Mouse (Mus musculus): ENCODE results near the gene Dlgap1. TPM values are rescaled to one million over a fixed set of nuclear protein-coding genes. Genes with fewer than 3 reads are reported as not detected.
A peak's percentile ranks its signal among the peaks of the same experiment; 100 is the strongest.

Gene Dlgap1
- polyA plus RNA-seq, 1 experiment from 2014 or later: 3.7 TPM

DNA sequence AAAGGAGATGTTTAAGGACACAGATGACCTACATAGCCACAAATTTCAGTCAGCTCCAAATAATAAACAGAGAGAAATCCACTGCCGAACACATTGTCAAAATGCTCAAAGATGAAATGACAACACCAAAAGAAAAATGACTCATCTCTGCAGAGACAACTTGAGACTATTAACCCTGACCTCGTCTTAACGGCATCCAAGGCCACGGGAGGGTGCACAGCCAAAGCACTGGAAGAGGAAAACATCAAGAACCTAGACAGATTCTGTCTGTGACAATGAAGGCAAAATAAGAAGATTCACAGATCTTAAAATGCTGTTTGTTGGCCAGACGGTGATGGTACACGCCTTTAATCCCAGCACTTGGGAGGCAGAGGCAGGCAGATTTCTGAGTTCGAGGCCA, 370.9 kb downstream of the Dlgap1 start:
- H3K4me3 ChIP-seq (ENCODE audit: low read depth, low read length): no peak overlapping the region
- DNase-seq (ENCODE audit: low spot score) (no peak), ATAC-seq (ENCODE audit: low read depth) (no peak)
- WGBS: 81% methylated on average over 7 of the region's 7 CpGs
- no peak overlapping the region for H3K9ac ChIP-seq (ENCODE audit: low read depth, low read length)
- H3K4me2 ChIP-seq (ENCODE audit: low read depth, low read length): no peak overlapping the region
- peaks cover 8% of the 10 kb centered on the region; the same call in 1 of the 2 replicates for H3K4me1 ChIP-seq (ENCODE audit: control insufficient read depth, insufficient read depth, low read length)
- H3K27me3 ChIP-seq (replicated peaks; ENCODE audit: control insufficient read depth, insufficient read depth, low read length): no peaks in the 10 kb centered on the region
- H3K27ac ChIP-seq (replicated peaks; ENCODE audit: low read depth, low read length): no peak overlapping the region
- H3K9me3 ChIP-seq (ENCODE audit: control insufficient read depth, low read length): no peaks in the 10 kb centered on the region
- H3K36me3 ChIP-seq (ENCODE audit: control insufficient read depth, insufficient read depth, low read length): no peaks in the 10 kb centered on the region

DNA sequence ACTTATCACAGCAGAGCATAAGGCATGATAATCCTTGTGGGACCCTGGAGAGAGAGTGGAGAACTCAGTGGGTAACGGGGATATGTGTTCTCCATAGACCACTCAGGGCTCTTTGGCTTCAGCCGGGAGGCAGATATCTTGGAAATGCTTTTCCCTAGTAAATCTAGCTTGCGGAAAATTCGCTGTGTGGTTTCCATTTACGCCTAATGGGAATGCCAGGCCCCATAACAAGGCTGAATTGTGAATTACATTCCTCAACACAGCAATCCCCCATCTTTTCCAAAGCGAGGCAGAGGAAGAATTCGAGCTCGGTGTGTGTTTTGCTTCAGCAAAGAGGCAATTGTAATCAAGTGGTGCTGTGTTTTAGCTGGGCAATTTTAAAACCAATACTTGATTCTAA, 372.4 kb downstream of the Dlgap1 start:
- ATAC-seq (ENCODE audit: low read depth) (0 out of 2 replicates have a peak, but pooled peaks have one; percentile 15), DNase-seq (ENCODE audit: low spot score) (peak; percentile 64)
- Histone ChIP-seq H3K27ac (replicated peaks; ENCODE audit: low read depth, low read length) (no peak overlapping the region; the same call in 1 of the 2 replicates), H3K4me1 (ENCODE audit: control insufficient read depth, insufficient read depth, low read length) (peaks cover 8% of the 10 kb centered on the region; the same call in 1 of the 2 replicates), H3K27me3 (replicated peaks; ENCODE audit: control insufficient read depth, insufficient read depth, low read length) (no peaks in the 10 kb centered on the region), H3K36me3 (ENCODE audit: control insufficient read depth, insufficient read depth, low read length) (no peaks in the 10 kb centered on the region), H3K9me3 (ENCODE audit: control insufficient read depth, low read length) (no peaks in the 10 kb centered on the region), H3K9ac (ENCODE audit: low read depth, low read length) (no peak overlapping the region), H3K4me2 (ENCODE audit: low read depth, low read length) (peak overlapping the region; percentile 39), H3K4me3 (ENCODE audit: low read depth, low read length) (no peak overlapping the region)
- WGBS: 33% methylated on average over 8 of the region's 8 CpGs

DNA sequence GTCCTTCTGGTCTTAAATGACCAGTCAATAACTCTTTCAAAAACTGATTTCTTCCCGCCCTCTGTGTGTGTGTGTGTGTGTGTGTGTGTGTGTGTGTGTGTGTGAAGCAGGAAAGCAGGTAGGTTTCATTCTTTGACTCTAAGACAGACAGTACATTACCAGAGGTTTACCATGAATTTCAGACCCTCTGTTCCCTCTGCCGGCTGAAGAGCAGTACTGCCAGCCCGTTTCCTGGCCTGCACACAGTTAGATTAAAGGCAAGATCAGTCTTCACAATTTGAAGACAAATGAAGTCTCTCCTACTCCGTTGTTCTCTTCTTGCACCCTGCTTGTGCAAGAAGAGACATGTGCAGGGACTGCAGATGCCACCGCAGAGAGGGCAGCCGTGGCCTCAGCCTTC, 373.0 kb downstream of the Dlgap1 start:
- no peaks in the 10 kb centered on the region for H3K9me3 ChIP-seq (ENCODE audit: control insufficient read depth, low read length)
- peak overlapping the region; percentile 39; the same call in 1 of the 2 replicates for H3K4me2 ChIP-seq (ENCODE audit: low read depth, low read length)
- no peak overlapping the region for H3K4me3 ChIP-seq (ENCODE audit: low read depth, low read length)
- no peak overlapping the region for H3K27ac ChIP-seq (replicated peaks; ENCODE audit: low read depth, low read length)
- peak; percentile 62; the same call in 1 of the 2 replicates for ATAC-seq (ENCODE audit: low read depth)
- WGBS: 53% methylated on average over 6 of the region's 6 CpGs
- H3K4me1 ChIP-seq (ENCODE audit: control insufficient read depth, insufficient read depth, low read length): peaks cover 8% of the 10 kb centered on the region; the same call in 1 of the 2 replicates
- DNase-seq (ENCODE audit: low spot score): peak; percentile 52
- no peaks in the 10 kb centered on the region for H3K36me3 ChIP-seq (ENCODE audit: control insufficient read depth, insufficient read depth, low read length)
- 0 out of 2 replicates have a peak overlapping the region, but pooled peaks have one; percentile 6 for H3K9ac ChIP-seq (ENCODE audit: low read depth, low read length)
- H3K27me3 ChIP-seq (replicated peaks; ENCODE audit: control insufficient read depth, insufficient read depth, low read length): no peaks in the 10 kb centered on the region

DNA sequence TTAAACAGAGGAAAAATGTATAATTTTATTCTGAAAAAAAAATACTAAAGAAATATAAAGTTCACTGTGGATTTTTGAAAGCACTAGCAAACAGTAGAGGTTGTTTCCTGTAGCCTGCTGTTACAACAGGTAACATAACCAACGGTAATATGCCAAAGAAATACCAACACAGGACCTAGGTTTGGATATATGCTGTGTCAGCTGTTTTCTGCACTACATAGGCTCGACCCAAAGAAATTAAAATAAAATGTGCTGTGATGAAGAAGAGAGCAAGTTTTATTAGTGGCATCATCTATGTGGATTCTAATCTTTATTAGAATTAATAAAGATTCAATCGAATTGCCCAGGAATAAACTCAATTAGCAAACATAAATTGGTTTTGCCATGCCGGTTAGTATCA, 378.5 kb downstream of the Dlgap1 start:
- no peak for ATAC-seq (ENCODE audit: low read depth)
- no peak overlapping the region for H3K27ac ChIP-seq (replicated peaks; ENCODE audit: low read depth, low read length)
- DNase-seq (ENCODE audit: low spot score): no peak

DNA sequence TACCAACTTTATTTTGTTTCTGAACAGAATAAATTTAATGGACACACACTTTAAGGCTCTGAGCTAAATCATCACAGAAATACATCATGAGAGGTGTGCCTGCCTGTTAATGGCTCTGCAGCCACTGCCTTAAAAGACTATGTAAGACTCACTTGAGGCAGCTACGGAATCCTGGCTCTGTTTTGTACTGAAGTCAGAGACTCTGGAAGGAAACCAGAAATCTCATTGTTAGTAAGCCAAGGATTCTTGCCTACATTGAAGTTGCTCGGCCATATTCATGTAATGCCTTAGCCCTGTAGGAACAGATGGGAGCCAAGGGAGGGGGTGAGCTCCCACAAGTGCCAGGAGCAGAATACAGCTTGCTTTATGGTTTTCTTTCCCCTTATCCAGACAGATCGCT, 394.7 kb downstream of the Dlgap1 start:
- no peak overlapping the region for H3K27ac ChIP-seq (replicated peaks; ENCODE audit: low read depth, low read length)

More for the DNA sequence above, 378.5 kb downstream of the Dlgap1 start:
- no peak overlapping the region for H3K9ac ChIP-seq (ENCODE audit: low read depth, low read length)
- 82% methylated on average over 4 of the region's 4 CpGs for WGBS
- no peak overlapping the region for H3K4me3 ChIP-seq (ENCODE audit: low read depth, low read length)
- no peaks in the 10 kb centered on the region for H3K9me3 ChIP-seq (ENCODE audit: control insufficient read depth, low read length)
- no peaks in the 10 kb centered on the region for H3K4me1 ChIP-seq (ENCODE audit: control insufficient read depth, insufficient read depth, low read length)
- H3K36me3 ChIP-seq (ENCODE audit: control insufficient read depth, insufficient read depth, low read length): no peaks in the 10 kb centered on the region
- H3K4me2 ChIP-seq (ENCODE audit: low read depth, low read length): no peak overlapping the region
- H3K27me3 ChIP-seq (replicated peaks; ENCODE audit: control insufficient read depth, insufficient read depth, low read length): no peaks in the 10 kb centered on the region

DNA sequence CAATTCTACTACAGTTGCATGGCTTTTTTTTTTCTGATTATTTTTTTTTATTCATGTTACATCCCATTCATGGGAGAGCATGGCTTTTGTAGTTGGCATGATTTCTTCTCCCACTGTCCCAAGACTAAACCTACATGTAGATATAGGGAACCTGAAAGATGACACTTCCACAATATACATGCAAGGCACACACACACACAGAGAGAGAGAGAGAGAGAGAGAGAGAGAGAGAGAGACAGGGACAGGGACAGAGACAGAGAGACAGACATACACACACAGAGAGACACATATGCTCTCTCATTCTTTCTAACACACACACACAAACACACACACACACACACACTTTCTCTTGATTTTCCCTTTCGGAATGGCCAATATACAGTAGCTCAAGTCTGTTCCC, 395.1 kb downstream of the Dlgap1 start:
- Histone ChIP-seq H3K4me3 (ENCODE audit: low read depth, low read length) (no peak overlapping the region), H3K4me2 (ENCODE audit: low read depth, low read length) (no peak overlapping the region), H3K9ac (ENCODE audit: low read depth, low read length) (no peak overlapping the region), H3K27ac (replicated peaks; ENCODE audit: low read depth, low read length) (no peak overlapping the region), H3K27me3 (replicated peaks; ENCODE audit: control insufficient read depth, insufficient read depth, low read length) (no peaks in the 10 kb centered on the region), H3K36me3 (ENCODE audit: control insufficient read depth, insufficient read depth, low read length) (no peaks in the 10 kb centered on the region), H3K9me3 (ENCODE audit: control insufficient read depth, low read length) (peaks cover 6% of the 10 kb centered on the region; the same call in 1 of the 2 replicates), H3K4me1 (ENCODE audit: control insufficient read depth, insufficient read depth, low read length) (0 out of 2 replicates have a peak, but pooled peaks cover 4% of the 10 kb centered on the region)
- DNase-seq (ENCODE audit: low spot score) (no peak), ATAC-seq (ENCODE audit: low read depth) (no peak)
- 80% methylated on average over 1 of the region's 1 CpGs for WGBS

More for the DNA sequence above, 394.7 kb downstream of the Dlgap1 start:
- 0 out of 2 replicates have a peak, but pooled peaks cover 4% of the 10 kb centered on the region for H3K4me1 ChIP-seq (ENCODE audit: control insufficient read depth, insufficient read depth, low read length)
- H3K4me3 ChIP-seq (ENCODE audit: low read depth, low read length): no peak overlapping the region
- no peak overlapping the region for H3K9ac ChIP-seq (ENCODE audit: low read depth, low read length)
- H3K9me3 ChIP-seq (ENCODE audit: control insufficient read depth, low read length): peaks cover 6% of the 10 kb centered on the region; the same call in 1 of the 2 replicates
- DNase-seq (ENCODE audit: low spot score) (peak; percentile 63), ATAC-seq (ENCODE audit: low read depth) (no peak)
- no peaks in the 10 kb centered on the region for H3K36me3 ChIP-seq (ENCODE audit: control insufficient read depth, insufficient read depth, low read length)
- H3K27me3 ChIP-seq (replicated peaks; ENCODE audit: control insufficient read depth, insufficient read depth, low read length): no peaks in the 10 kb centered on the region
- no peak overlapping the region for H3K4me2 ChIP-seq (ENCODE audit: low read depth, low read length)
- WGBS: 57% methylated on average over 3 of the region's 3 CpGs

DNA sequence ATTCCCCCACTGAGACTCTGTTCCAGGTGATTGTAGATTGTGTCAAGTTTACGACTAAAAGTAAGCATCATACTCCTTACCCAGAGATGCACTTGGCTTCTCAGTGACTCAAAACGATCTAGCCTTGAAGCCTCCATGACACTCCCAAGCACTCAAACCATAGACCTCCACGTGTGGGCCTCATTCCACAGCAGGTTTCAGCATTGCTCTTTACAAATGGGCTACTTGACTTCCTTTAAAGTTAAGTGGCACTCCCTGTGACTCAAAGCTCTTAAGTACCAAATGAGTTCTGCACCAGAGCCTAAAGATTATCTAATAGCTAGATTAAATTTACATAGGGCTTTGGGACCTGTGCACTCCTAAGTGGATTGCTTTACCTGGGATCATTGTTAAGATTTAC, 400.3 kb downstream of the Dlgap1 start:
- no peak for ATAC-seq (ENCODE audit: low read depth)
- H3K36me3 ChIP-seq (ENCODE audit: control insufficient read depth, insufficient read depth, low read length): no peaks in the 10 kb centered on the region
- H3K4me3 ChIP-seq (ENCODE audit: low read depth, low read length): no peak overlapping the region
- H3K4me1 ChIP-seq (ENCODE audit: control insufficient read depth, insufficient read depth, low read length): no peaks in the 10 kb centered on the region
- 81% methylated on average over 3 of the region's 3 CpGs for WGBS
- H3K27ac ChIP-seq (replicated peaks; ENCODE audit: low read depth, low read length): no peak overlapping the region
- no peaks in the 10 kb centered on the region for H3K27me3 ChIP-seq (replicated peaks; ENCODE audit: control insufficient read depth, insufficient read depth, low read length)
- H3K4me2 ChIP-seq (ENCODE audit: low read depth, low read length): no peak overlapping the region
- H3K9me3 ChIP-seq (ENCODE audit: control insufficient read depth, low read length): peaks cover 6% of the 10 kb centered on the region; the same call in 1 of the 2 replicates
- DNase-seq (ENCODE audit: low spot score): no peak
- H3K9ac ChIP-seq (ENCODE audit: low read depth, low read length): no peak overlapping the region

DNA sequence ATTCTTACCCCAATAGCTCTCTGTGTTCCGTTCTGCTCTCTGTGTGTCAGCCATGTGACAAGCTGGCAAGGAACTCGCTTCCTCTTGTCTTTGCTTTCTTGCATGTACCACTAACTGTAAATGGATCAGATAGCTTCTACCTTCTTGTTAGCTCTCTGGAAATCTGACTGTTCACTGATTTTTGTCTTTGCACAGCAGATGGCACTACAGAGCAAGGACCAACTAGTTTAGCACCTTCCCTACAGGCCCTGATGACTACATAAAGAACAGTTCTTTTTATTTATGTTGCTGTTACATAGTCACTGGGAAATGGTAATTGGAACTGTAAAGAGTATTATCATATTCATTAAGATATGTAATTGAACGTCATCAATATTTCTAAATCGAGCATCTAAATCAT, 408.1 kb downstream of the Dlgap1 start:
- peak; percentile 35 for DNase-seq (ENCODE audit: low spot score)
- Histone ChIP-seq H3K9ac (ENCODE audit: low read depth, low read length) (no peak overlapping the region), H3K9me3 (ENCODE audit: control insufficient read depth, low read length) (no peaks in the 10 kb centered on the region), H3K27me3 (replicated peaks; ENCODE audit: control insufficient read depth, insufficient read depth, low read length) (no peaks in the 10 kb centered on the region), H3K4me1 (ENCODE audit: control insufficient read depth, insufficient read depth, low read length) (no peaks in the 10 kb centered on the region), H3K4me3 (ENCODE audit: low read depth, low read length) (no peak overlapping the region), H3K4me2 (ENCODE audit: low read depth, low read length) (no peak overlapping the region), H3K27ac (replicated peaks; ENCODE audit: low read depth, low read length) (no peak overlapping the region), H3K36me3 (ENCODE audit: control insufficient read depth, insufficient read depth, low read length) (no peaks in the 10 kb centered on the region)
- no peak for ATAC-seq (ENCODE audit: low read depth)
- 66% methylated on average over 4 of the region's 4 CpGs for WGBS

DNA sequence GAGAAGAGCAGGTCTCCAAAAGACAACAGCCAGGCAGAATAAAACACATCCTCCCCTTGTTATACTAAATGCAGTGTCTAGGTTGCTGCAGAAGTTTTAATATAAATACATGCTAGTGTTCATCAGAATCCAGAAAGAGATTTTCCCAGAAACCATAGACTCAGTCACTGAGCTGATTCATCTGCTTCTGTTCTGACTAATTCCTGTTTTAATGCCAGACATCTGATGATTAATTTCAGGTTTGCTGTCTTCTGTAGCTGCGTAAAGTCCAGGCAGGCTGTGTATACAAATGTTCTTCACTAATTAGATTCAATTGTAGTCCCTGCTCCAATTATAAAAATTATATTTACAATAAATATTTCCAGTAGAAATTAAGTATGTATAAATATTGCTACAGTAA, 419.6 kb downstream of the Dlgap1 start:
- ATAC-seq (ENCODE audit: low read depth): no peak
- H3K4me1 ChIP-seq (ENCODE audit: control insufficient read depth, insufficient read depth, low read length): no peaks in the 10 kb centered on the region

More for the DNA sequence above, 419.6 kb downstream of the Dlgap1 start:
- Histone ChIP-seq H3K9ac (ENCODE audit: low read depth, low read length) (no peak overlapping the region), H3K9me3 (ENCODE audit: control insufficient read depth, low read length) (no peaks in the 10 kb centered on the region), H3K36me3 (ENCODE audit: control insufficient read depth, insufficient read depth, low read length) (no peaks in the 10 kb centered on the region), H3K27me3 (replicated peaks; ENCODE audit: control insufficient read depth, insufficient read depth, low read length) (no peaks in the 10 kb centered on the region), H3K27ac (replicated peaks; ENCODE audit: low read depth, low read length) (no peak overlapping the region), H3K4me2 (ENCODE audit: low read depth, low read length) (no peak overlapping the region), H3K4me3 (ENCODE audit: low read depth, low read length) (no peak overlapping the region)
- WGBS: 73% methylated on average over 1 of the region's 1 CpGs
- DNase-seq (ENCODE audit: low spot score): no peak

All from embryonic facial prominence, embryonic 14.5 days (tissue).